Mouse (Mus musculus): Measurements from ENCODE around the gene Micall2. TPM values are rescaled to one million over a fixed set of nuclear protein-coding genes. Genes with fewer than 3 reads are reported as not detected.
A peak's percentile ranks its signal among the peaks of the same experiment; 100 is the strongest.

Micall2 gene
- polyA plus RNA-seq, 1 experiment = 16.9 TPM

DNA sequence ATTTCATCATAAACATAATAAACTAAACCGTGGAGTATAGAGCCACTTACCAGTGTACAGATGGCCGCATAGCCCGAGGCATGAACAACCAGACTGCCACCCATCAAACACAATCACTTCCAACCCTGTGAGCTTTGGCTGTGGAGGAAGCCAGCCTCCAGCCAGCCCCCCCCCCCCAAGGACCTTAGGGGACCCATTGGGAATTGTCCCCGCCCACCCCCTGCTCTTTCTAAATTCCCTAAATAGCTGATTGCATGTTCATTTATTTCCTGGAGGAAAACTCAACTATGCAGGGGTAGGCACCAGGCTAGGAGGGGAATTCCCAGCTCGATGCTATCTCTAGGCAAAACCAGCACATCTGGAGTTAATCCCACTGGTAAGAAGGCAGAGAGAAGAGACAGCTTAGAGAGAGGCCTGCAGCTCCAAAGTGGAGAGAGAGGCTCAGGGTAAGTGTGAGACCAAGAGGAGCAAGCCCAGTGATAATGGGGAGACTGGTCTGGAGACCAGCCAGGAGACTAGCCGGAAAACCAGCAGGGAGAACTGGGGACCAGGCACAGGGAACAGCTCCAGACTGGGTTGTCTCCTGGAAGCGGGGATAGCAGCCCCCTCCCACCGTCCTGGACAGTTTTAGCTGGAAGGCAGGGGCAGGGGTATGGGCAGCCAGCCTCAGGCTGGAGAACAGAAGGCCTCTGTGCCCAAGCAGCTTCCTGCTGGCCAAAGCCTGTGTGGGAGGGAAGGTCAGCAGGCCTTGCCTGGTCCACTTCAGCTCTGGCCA, 5.2 kb downstream of the Micall2 start:
- peak overlapping the region; percentile 29; the same call in 1 of the 2 replicates for H3K27ac ChIP-seq (ENCODE audit: insufficient read depth, low read depth, low read length)
- no peaks in the 10 kb centered on the region for H3K36me3 ChIP-seq (ENCODE audit: control insufficient read depth, insufficient read depth, low read length)
- H3K4me1 ChIP-seq (ENCODE audit: control insufficient read depth, insufficient read depth, insufficient read length, low read length) = peaks cover 50% of the 10 kb centered on the region
- H3K4me3 ChIP-seq (ENCODE audit: low read depth, low read length) = no peak overlapping the region
- WGBS = 40% methylated on average over 8 of the region's 8 CpGs
- H3K27me3 ChIP-seq (ENCODE audit: control insufficient read depth, insufficient read depth, low read length) = no peaks in the 10 kb centered on the region
- TF ChIP-seq POLR2A (IDR thresholded peaks at IDR 0.05; ENCODE audit: low read depth, low read length) (no peak), CTCF (IDR thresholded peaks at IDR 0.05; ENCODE audit: extremely low read depth, insufficient read length, insufficient replicate concordance, low read depth, low read length) (no peak)

DNA sequence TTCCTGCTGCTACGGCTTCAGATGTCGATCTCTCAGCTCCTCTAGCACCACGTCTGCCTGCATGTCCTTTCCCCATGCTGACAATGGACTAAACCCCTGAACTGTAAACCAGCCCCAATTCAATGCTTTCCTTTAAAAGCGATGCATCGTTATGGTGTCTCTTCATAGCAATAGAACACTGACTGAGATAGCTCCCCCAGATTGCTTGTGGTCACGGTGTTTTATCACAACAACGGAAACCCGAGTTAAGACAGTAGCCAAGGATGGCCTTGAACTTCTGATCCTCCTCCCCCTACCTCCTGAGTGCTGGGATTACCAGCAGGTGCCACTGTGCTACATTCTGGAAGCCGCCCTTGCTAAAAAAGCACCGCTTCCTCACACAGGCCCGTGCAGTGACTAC, 8.9 kb downstream of the Micall2 start:
- Histone ChIP-seq H3K36me3 (ENCODE audit: control insufficient read depth, insufficient read depth, low read length) (no peaks in the 10 kb centered on the region), H3K27ac (ENCODE audit: insufficient read depth, low read depth, low read length) (no peak overlapping the region), H3K4me1 (ENCODE audit: control insufficient read depth, insufficient read depth, insufficient read length, low read length) (peaks cover 30% of the 10 kb centered on the region), H3K4me3 (ENCODE audit: low read depth, low read length) (no peak overlapping the region), H3K27me3 (ENCODE audit: control insufficient read depth, insufficient read depth, low read length) (no peaks in the 10 kb centered on the region)
- no peak for TF ChIP-seq CTCF (IDR thresholded peaks at IDR 0.05; ENCODE audit: extremely low read depth, insufficient read length, insufficient replicate concordance, low read depth, low read length)
- no peak for TF ChIP-seq POLR2A (IDR thresholded peaks at IDR 0.05; ENCODE audit: low read depth, low read length)
- WGBS = 81% methylated on average over 11 of the region's 11 CpGs

DNA sequence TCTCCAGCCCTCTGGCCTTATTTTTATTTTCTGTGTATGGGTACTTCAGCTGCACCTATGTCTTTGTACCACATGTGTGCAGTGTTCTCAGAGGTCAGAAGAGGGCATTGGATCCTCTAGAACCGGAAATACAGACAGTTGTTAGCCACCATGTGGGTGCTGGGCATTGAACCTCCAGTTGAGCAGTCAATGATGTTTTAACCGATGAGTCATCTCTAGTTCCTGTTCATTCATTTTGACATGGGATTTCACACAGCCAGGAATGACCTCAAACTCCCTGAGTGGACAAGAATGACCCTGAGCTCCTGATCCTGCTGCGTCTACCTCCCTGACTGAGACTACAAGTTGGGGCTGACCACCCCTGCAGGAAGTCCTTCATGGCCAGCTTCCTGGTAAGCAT, 9.9 kb downstream of the Micall2 start:
- H3K27me3 ChIP-seq (ENCODE audit: control insufficient read depth, insufficient read depth, low read length) = no peaks in the 10 kb centered on the region
- WGBS = 65% methylated on average over 3 of the region's 3 CpGs
- peaks cover 24% of the 10 kb centered on the region for H3K4me1 ChIP-seq (ENCODE audit: control insufficient read depth, insufficient read depth, insufficient read length, low read length)
- H3K36me3 ChIP-seq (ENCODE audit: control insufficient read depth, insufficient read depth, low read length) = 0 out of 2 replicates have a peak, but pooled peaks cover 1% of the 10 kb centered on the region
- TF ChIP-seq CTCF (IDR thresholded peaks at IDR 0.05; ENCODE audit: extremely low read depth, insufficient read length, insufficient replicate concordance, low read depth, low read length) (no peak), POLR2A (IDR thresholded peaks at IDR 0.05; ENCODE audit: low read depth, low read length) (no peak)
- H3K4me3 ChIP-seq (ENCODE audit: low read depth, low read length) = no peak overlapping the region
- H3K27ac ChIP-seq (ENCODE audit: insufficient read depth, low read depth, low read length) = no peak overlapping the region

DNA sequence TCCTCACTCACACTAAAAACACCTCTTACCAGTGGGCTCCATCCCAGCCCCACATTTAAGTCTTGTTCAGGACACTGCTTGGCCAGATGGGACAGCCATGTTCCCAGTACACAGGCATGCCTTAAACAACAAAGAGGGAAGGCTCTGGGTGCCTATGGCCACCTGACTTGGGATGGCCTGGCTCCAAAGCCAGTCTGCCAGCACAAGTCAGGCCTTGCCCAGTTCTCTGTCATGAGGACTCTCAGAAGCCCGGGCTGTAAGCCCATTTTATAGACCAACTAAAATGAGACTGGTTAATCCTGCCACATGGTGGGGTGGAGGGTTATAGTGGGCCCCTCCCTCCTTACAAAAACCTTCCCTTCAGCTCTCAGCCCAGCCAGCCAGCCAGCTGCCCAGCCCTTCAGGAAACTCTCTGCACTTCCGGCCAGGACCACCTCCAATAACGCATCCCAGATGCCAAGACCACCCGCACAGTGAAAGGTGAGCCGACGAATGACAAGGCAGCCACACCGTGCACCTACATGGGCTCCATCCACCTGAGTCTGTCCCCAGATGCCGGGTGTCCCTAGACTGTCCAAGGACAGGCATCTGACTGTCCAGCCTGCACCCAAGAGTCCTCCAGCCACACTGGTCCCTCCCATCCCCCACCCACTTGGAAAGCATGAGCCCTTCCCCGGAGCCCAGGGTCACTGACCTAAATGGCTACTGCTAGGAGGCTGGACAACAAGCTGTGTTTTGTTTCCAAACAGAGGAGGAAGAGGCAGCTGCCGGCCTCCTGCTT, 11.6 kb downstream of the Micall2 start:
- WGBS = 71% methylated on average over 10 of the region's 10 CpGs
- H3K4me1 ChIP-seq (ENCODE audit: control insufficient read depth, insufficient read depth, insufficient read length, low read length) = peaks cover 20% of the 10 kb centered on the region
- peaks cover 3% of the 10 kb centered on the region; the same call in 1 of the 2 replicates for H3K36me3 ChIP-seq (ENCODE audit: control insufficient read depth, insufficient read depth, low read length)
- no peaks in the 10 kb centered on the region for H3K27me3 ChIP-seq (ENCODE audit: control insufficient read depth, insufficient read depth, low read length)
- H3K27ac ChIP-seq (ENCODE audit: insufficient read depth, low read depth, low read length) = 0 out of 2 replicates have a peak overlapping the region, but pooled peaks have one; percentile 41
- TF ChIP-seq CTCF (IDR thresholded peaks at IDR 0.05; ENCODE audit: extremely low read depth, insufficient read length, insufficient replicate concordance, low read depth, low read length) (no peak), POLR2A (IDR thresholded peaks at IDR 0.05; ENCODE audit: low read depth, low read length) (no peak)
- no peak overlapping the region for H3K4me3 ChIP-seq (ENCODE audit: low read depth, low read length)

DNA sequence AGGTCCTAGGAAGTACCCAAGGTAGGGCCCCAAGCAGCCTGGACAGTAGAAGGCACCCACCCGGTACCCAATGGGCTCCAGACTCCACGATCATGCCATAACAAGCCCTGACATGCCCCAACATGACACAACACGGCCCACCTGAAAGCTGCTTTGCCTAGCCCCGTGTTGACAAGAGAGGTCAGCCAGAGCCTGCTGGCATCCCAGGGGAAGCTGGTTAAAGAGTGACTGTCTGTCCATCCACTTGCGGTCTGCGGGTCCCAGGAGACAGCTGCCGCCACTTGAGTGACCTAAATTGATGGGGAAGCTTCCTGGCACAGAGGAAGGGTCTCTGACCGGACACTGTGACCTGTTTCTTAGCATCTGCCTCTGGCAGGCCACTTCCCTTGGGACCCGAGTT, 13.0 kb downstream of the Micall2 start:
- Histone ChIP-seq H3K4me1 (ENCODE audit: control insufficient read depth, insufficient read depth, insufficient read length, low read length) (peaks cover 19% of the 10 kb centered on the region), H3K36me3 (ENCODE audit: control insufficient read depth, insufficient read depth, low read length) (peaks cover 8% of the 10 kb centered on the region; the same call in 1 of the 2 replicates), H3K27me3 (ENCODE audit: control insufficient read depth, insufficient read depth, low read length) (no peaks in the 10 kb centered on the region), H3K27ac (ENCODE audit: insufficient read depth, low read depth, low read length) (no peak overlapping the region), H3K4me3 (ENCODE audit: low read depth, low read length) (no peak overlapping the region)
- TF ChIP-seq CTCF (IDR thresholded peaks at IDR 0.05; ENCODE audit: extremely low read depth, insufficient read length, insufficient replicate concordance, low read depth, low read length) = no peak
- TF ChIP-seq POLR2A (IDR thresholded peaks at IDR 0.05; ENCODE audit: low read depth, low read length) = no peak
- 79% methylated on average over 9 of the region's 9 CpGs for WGBS

DNA sequence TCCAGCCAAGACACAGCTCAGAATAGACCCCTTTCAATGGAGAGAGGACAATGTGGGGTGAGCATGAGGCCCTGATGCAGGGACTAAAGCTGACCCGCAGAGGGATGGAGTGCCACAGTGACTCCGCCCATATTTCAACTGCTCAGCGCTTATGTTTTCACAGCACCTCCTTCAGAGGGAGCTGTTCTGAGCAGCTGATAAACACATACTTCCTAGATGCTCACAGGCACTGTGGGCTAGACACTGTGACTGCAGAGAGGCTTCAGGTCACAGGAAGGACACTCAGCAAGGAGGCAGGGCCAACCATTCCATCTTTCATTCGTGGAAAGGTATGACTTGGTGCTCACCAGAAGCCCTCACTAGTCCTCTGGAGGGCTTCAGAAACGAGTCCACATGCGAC, 13.4 kb downstream of the Micall2 start:
- no peak overlapping the region for H3K27ac ChIP-seq (ENCODE audit: insufficient read depth, low read depth, low read length)
- WGBS = 63% methylated on average over 6 of the region's 6 CpGs
- peaks cover 19% of the 10 kb centered on the region for H3K4me1 ChIP-seq (ENCODE audit: control insufficient read depth, insufficient read depth, insufficient read length, low read length)
- H3K36me3 ChIP-seq (ENCODE audit: control insufficient read depth, insufficient read depth, low read length) = peaks cover 10% of the 10 kb centered on the region; the same call in 1 of the 2 replicates
- H3K4me3 ChIP-seq (ENCODE audit: low read depth, low read length) = no peak overlapping the region
- no peak for TF ChIP-seq POLR2A (IDR thresholded peaks at IDR 0.05; ENCODE audit: low read depth, low read length)
- no peak for TF ChIP-seq CTCF (IDR thresholded peaks at IDR 0.05; ENCODE audit: extremely low read depth, insufficient read length, insufficient replicate concordance, low read depth, low read length)
- H3K27me3 ChIP-seq (ENCODE audit: control insufficient read depth, insufficient read depth, low read length) = no peaks in the 10 kb centered on the region

- Histone ChIP-seq H3K4me1 (ENCODE audit: control insufficient read depth, insufficient read depth, insufficient read length, low read length) (peaks cover 12% of the 10 kb centered on the region), H3K4me3 (ENCODE audit: low read depth, low read length) (no peak overlapping the region), H3K27me3 (ENCODE audit: control insufficient read depth, insufficient read depth, low read length) (no peaks in the 10 kb centered on the region), H3K36me3 (ENCODE audit: control insufficient read depth, insufficient read depth, low read length) (peaks cover 23% of the 10 kb centered on the region; the same call in 1 of the 2 replicates), H3K27ac (ENCODE audit: insufficient read depth, low read depth, low read length) (no peak overlapping the region)
- WGBS = 77% methylated on average over 7 of the region's 7 CpGs
- TF ChIP-seq CTCF (IDR thresholded peaks at IDR 0.05; ENCODE audit: extremely low read depth, insufficient read length, insufficient replicate concordance, low read depth, low read length) (no peak), POLR2A (IDR thresholded peaks at IDR 0.05; ENCODE audit: low read depth, low read length) (no peak)
Observed at GRCm38 (mm10) chr5:139718949-139719348, 17.2 kb downstream of the Micall2 start.
